Mouse (Mus musculus): ENCODE results near the gene Slc9a5.

- TF ChIP-seq CTCF (conservative IDR thresholded peaks at IDR 0.05; ENCODE audit: insufficient read depth, insufficient read length, low read depth, low read length) = no peak
- TF ChIP-seq POLR2A (IDR thresholded peaks at IDR 0.05; ENCODE audit: low read depth, low read length) = no peak
Observed at GRCm38 (mm10) chr8:105303396-105303795, 45.2 kb upstream of the Slc9a5 start.

All from kidney, adult 2 months (tissue).